Mouse (Mus musculus): ENCODE measurements around the gene Fan1. TPM values are rescaled to one million over a fixed set of nuclear protein-coding genes. Genes with fewer than 3 reads are reported as not detected.

Fan1 gene
- polyA plus RNA-seq (2014; fragmentation: Illumina TruSeq; extraction: RNeasy Lipid Tissue Mini Kit (QIAGEN cat#74804)): 8.5 TPM

DNA sequence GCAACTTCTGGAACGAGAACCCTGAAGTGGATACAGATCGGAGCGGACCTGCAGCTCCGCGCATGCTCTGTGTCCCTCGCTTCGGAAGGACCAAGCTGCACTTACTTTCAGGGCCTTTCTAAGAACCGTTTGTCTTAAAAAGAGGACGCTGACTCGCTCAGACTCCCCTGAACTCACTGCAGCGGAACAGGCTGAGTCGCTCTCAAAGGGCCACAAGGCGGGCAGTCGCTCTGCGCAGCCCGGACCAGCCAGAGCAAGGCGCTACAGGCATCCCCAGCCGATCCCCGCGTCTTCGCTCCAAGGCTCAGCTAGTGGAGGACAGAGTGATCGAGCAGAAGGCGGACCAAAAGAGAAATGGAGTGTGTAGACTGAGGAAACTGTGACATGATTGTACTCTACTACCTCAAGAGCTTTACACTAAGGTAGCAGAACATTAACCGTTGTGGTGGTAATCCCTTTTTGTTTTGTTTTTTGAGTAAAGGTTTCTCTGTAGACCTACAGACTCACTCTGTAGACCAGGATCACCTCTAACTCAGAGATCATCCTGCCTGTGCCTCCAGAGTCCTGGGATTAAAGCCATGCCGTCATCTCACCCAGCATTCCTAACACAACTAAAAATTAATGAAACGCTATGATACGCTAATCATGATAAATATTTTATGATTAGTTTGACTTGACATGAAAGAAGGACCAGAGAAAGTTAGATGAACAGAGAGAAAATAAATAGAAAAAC is at the start of gene Fan1:
Fan1 (minus strand) TSS at position 266 of the 733 bp plus-strand sequence.

DNA sequence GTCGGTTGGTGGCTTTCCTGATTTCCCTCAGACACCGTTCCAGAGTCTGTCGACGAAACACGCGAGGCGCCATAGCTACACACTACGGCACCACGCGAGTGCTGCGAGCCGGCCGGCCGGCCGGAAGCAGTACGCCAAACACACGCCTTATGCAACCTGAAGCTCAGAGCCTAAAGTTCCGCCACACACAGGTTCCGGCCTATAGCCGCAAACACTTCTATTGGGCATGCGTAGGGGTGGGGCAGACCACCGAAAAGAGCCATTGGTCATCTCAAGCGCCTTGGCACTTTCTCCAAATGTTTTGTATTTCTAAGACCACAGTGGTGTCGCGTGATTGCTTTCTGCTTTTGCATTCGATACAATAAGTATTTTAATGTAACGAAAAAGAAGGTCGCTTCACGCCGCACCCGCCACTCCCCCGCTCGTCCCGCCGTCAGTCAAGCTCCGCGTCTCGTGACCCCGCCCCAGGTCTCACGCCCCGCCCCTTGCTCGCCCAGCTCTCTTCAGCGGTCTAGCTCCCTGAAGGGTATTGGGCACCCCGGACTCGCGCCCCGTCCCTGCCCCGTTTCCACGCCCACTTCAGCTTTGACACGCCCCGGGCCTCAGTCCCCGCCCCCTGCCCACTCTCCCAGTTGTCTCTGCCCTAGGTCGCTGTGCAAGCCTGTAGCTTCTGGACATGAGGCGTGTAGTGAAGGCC is 18.4 kb upstream of the Fan1 start, which contains the start of the genes Mphosph10 and Mcee:
Mphosph10 (minus strand) TSS at position 147 of the 697 bp plus-strand sequence.
Mcee (plus strand) TSS at position 486 of the 697 bp plus-strand sequence.

Other genes starting within 250 kb of the Fan1 start
- gene Trpm1, start 220.3 kb downstream of the Fan1 start, polyA plus RNA-seq (2014; fragmentation: Illumina TruSeq; extraction: RNeasy Lipid Tissue Mini Kit (QIAGEN cat#74804)): not detected
- gene Mtmr10, start 86.4 kb downstream of the Fan1 start, polyA plus RNA-seq (2014; fragmentation: Illumina TruSeq; extraction: RNeasy Lipid Tissue Mini Kit (QIAGEN cat#74804)): 25.7 TPM
- gene Mphosph10, start 18.2 kb upstream of the Fan1 start, polyA plus RNA-seq (2014; fragmentation: Illumina TruSeq; extraction: RNeasy Lipid Tissue Mini Kit (QIAGEN cat#74804)): 77.0 TPM
- gene Mcee, start 18.5 kb upstream of the Fan1 start, polyA plus RNA-seq (2014; fragmentation: Illumina TruSeq; extraction: RNeasy Lipid Tissue Mini Kit (QIAGEN cat#74804)): 138 TPM
- 0.37 TPM for gene Apba2, start 127.6 kb upstream of the Fan1 start, polyA plus RNA-seq (2014; fragmentation: Illumina TruSeq; extraction: RNeasy Lipid Tissue Mini Kit (QIAGEN cat#74804))